Mouse (Mus musculus) lung, postnatal 0 days (tissue): ENCODE measurements around the gene Ints2. TPM values are rescaled to one million over a fixed set of nuclear protein-coding genes. Genes with fewer than 3 reads are reported as not detected.
"Not testable (repeated sequence)": the region's sequence is repeated elsewhere in the genome, so short reads cannot be mapped to it uniquely, and the experiment has no call there.

Source experiments
- ATAC-seq: fragments of 200-750 bp; cut with Nextera tagmentation; 2 replicates; pipeline ENCODE4 v1.8.0; 2017; ENCODE audit warnings: moderate library complexity
- DNase-seq: peaks from one replicate; pipeline ENCODE4 v3.0.0-alpha.2; 2016; ENCODE audit warnings: low spot score
- H3K27ac ChIP-seq: fragments of 300-500 bp; sonication (generic); 2 replicates; pipeline ENCODE4 v1.5.1; 2014; ENCODE audit warnings: antibody characterized with exemption, mild to moderate bottlenecking, low read length, mixed read lengths
- H3K27me3 ChIP-seq: fragments of 300-500 bp; sonication (generic); replicated peaks from 2 replicates; pipeline ENCODE4 v1.6.1; 2014; ENCODE audit warnings: low read length, mixed read lengths; ENCODE audit not compliant: insufficient read depth
- H3K36me3 ChIP-seq: fragments of 300-500 bp; sonication (generic); 2 replicates; pipeline ENCODE4 v1.6.1; 2014; ENCODE audit warnings: low read length, mixed read lengths; ENCODE audit not compliant: insufficient read depth
- H3K4me1 ChIP-seq: fragments of 300-500 bp; sonication (generic); 2 replicates; pipeline ENCODE4 v1.6.1; 2014; ENCODE audit warnings: antibody characterized with exemption, low read depth, low read length, mixed read lengths; ENCODE audit not compliant: insufficient read depth
- H3K4me2 ChIP-seq: fragments of 300-500 bp; sonication (generic); replicated peaks from 2 replicates; pipeline ENCODE4 v1.6.1; 2014; ENCODE audit warnings: low read depth, mild to moderate bottlenecking, low read length, moderate library complexity, mixed read lengths
- H3K4me3 ChIP-seq: fragments of 300-500 bp; sonication (generic); 2 replicates; pipeline ENCODE4 v1.5.1; 2014; ENCODE audit warnings: low read depth, low read length
- H3K9ac ChIP-seq: fragments of 300-500 bp; sonication (generic); replicated peaks from 2 replicates; pipeline ENCODE4 v1.6.1; 2014; ENCODE audit warnings: low read depth, mild to moderate bottlenecking
- H3K9me3 ChIP-seq: fragments of 300-500 bp; sonication (generic); 2 replicates; pipeline ENCODE4 v1.6.1; 2016; ENCODE audit warnings: low read length, mixed read lengths
- CTCF ChIP-seq: IDR thresholded peaks from 2 replicates; pipeline ENCODE4 v1.5.1; 2016; ENCODE audit warnings: antibody characterized with exemption, mild to moderate bottlenecking
- EP300 ChIP-seq: IDR thresholded peaks from 2 replicates; pipeline ENCODE4 v1.6.1; 2016; ENCODE audit warnings: antibody characterized with exemption, mild to moderate bottlenecking, control low read depth
- WGBS: fragments of 180-500 bp; shearing (Covaris S2); extraction: QIAGEN DNeasy Blood & Tissue Kit; methylation state at CpG from one replicate; pipeline ENCODE4 v1.1.7; 2014; 5-methylcytosine and 5-hydroxymethylcytosine counted together
- polyA plus RNA-seq: library from polyadenylated mRNA; unstranded; fragments of >200 nt; fragmentation: Nextera tagmentation; extraction: Ambion mirVana; gene quantifications from 2 replicates; pipeline ENCODE4 v1.2.1, GENCODE M21; 2015

The Ints2 gene
- 5.1 and 5.9 TPM in 2 replicates for polyA plus RNA-seq

DNA sequence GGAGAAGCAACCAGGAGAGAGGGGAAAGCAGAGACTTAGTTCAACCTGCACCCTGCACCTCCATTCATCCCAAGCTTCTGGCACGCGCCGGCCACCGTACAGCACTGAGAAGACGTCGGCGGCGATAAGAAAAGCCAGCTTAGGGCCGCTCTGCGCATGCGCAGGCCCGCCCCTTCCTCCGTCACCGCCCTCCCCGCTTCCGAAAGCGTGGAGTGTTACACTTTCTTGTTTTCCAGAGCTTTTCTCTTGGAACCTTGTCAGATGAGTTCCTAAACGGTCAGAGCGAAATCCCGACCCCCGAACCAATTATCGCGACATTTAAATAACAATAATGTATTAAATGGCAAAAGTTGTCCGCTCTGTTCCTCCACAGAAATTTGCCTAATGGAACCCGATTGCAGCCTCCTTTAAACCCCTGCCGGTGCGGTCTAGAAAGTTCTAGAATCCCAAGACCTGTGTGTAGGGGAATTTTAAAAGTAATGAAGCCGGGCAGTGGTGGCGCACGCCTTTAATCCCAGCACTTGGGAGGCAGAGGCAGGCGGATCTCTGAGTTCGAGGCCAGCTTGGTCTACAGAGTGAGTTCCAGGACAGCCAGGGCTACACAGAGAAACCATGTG, at the start of gene Ints2:
Ints2 (minus strand) TSS at position 116 of the 617 bp plus-strand sequence.
- Histone ChIP-seq H3K9me3 (no peaks in the 10 kb centered on the region), H3K4me2 (peak within 1 kb of the TSS; percentile 80), H3K4me1 (no peaks in the 10 kb centered on the region), H3K36me3 (no peaks in the 10 kb centered on the region), H3K9ac (peak within 1 kb of the TSS; percentile 69), H3K27ac (peak within 1 kb of the TSS; percentile 54), H3K27me3 (no peaks in the 10 kb centered on the region), H3K4me3 (peak within 1 kb of the TSS; percentile 57)
- ATAC-seq (peak; percentile 96), DNase-seq (peak; percentile 98)
- TF ChIP-seq EP300 = peak; percentile 27; the same call in 1 of the 2 replicates
- no peak for TF ChIP-seq CTCF
- 7% methylated on average over 32 of the region's 32 CpGs for WGBS

DNA sequence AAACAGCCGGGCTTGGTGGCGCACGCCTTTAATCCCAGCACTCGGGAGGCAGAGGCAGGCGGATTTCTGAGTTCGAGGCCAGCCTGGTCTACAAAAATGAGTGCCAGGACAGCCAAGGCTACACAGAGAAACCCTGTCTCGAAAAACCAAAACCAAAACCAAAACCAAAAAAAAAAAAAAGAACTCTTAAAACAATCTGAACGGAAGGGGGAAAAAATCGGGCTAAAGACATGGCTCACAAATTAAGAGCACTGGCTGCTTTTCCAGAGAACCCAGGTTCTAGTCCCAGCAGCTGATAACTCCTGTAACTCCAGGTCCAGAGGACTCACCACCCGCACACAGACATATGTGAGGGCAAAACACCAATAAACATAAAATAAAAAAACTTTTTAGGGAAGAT, 34.8 kb upstream of the Ints2 start:
- H3K36me3 ChIP-seq, H3K4me3 ChIP-seq, H3K9ac ChIP-seq, ATAC-seq, H3K27ac ChIP-seq, H3K9me3 ChIP-seq, H3K27me3 ChIP-seq, DNase-seq, H3K4me1 ChIP-seq, H3K4me2 ChIP-seq: not testable (repeated sequence)
- 92% methylated on average over 10 of the region's 10 CpGs for WGBS

DNA sequence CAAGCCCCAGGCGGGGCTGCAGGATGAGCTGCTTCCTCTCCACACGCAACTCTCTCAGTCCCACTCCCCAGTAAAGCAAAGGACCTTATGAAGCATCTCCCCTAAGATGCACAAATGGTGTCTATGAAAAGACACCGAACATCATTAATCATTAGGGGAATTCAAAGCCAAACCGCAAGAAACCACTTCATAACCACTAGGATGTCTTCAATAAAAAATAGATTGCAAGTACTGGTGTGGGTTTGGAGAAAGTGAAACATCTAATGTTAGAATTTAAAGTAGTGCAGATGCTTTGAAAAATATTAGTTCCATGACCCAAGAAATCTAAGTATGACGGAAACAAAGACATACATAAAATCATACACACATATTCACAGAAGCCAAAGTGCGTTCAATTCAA, 34.3 kb upstream of the Ints2 start:
- Histone ChIP-seq H3K4me3 (no peak overlapping the region), H3K27me3 (no peaks in the 10 kb centered on the region), H3K4me1 (no peaks in the 10 kb centered on the region), H3K9ac (no peak overlapping the region), H3K27ac (no peak overlapping the region), H3K9me3 (no peaks in the 10 kb centered on the region), H3K36me3 (peaks cover 5% of the 10 kb centered on the region), H3K4me2 (no peak overlapping the region)
- DNase-seq (no peak), ATAC-seq (no peak)
- TF ChIP-seq CTCF (no peak), EP300 (no peak)
- WGBS = 94% methylated on average over 6 of the region's 6 CpGs

DNA sequence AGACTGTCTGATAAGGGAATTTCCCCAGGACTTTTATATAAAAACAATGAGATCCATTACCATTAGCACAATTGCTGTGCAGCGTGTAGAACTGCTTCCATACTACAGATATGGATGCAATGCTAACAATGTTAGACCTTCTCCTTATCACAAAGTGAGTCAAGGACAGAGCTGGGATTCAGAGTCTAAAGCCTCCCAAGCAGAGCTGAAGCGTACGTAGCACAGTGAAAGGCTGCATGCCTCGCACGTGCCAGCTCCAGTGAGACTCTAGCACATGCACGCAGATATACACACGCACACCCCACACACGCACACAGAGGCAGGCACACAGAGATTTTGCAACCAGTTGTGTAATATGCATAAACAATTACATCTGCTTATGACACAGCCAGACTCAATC, 28.4 kb upstream of the Ints2 start:
- H3K4me3 ChIP-seq = no peak overlapping the region
- WGBS = 81% methylated on average over 8 of the region's 8 CpGs
- no peaks in the 10 kb centered on the region for H3K27me3 ChIP-seq
- H3K9me3 ChIP-seq = no peaks in the 10 kb centered on the region
- no peak overlapping the region for H3K27ac ChIP-seq
- no peak for TF ChIP-seq EP300
- TF ChIP-seq CTCF = no peak
- peaks cover 32% of the 10 kb centered on the region for H3K36me3 ChIP-seq
- no peak overlapping the region for H3K4me2 ChIP-seq
- H3K4me1 ChIP-seq = no peaks in the 10 kb centered on the region
- ATAC-seq = no peak
- DNase-seq = peak; percentile 13
- no peak overlapping the region for H3K9ac ChIP-seq

DNA sequence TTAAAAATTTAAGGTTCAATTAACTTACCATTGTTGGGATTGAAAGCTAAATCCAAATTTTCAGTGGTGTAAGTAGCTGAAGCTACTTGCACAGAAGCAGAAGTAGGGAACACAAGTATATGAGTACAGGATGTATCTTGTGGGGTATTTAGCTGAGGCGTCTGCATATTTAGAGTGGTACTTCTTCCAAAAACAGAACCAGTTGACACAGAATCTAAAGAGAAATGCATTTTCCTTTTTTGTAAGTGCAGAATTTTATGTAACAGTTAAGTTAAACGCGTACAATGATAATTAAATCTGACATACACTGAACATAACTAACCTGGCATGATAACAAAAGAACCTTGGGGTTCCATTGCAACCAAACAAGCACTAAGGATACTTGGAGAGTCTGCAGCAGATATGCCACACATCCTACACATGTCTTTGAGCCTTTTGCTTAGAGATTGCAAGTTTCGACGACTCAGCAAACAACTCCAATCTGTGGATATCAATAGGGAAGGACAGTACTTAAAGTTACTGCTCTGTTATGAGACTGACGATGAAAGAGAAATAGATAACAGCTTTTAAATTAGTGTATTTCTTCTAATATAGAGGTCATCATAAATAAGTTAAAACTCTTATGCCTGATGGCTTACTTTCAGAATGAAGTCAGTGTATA, 21.2 kb upstream of the Ints2 start:
- Histone ChIP-seq H3K4me2 (no peak overlapping the region), H3K4me1 (no peaks in the 10 kb centered on the region), H3K27ac (no peak overlapping the region), H3K27me3 (no peaks in the 10 kb centered on the region), H3K4me3 (no peak overlapping the region), H3K36me3 (peaks cover 35% of the 10 kb centered on the region), H3K9ac (no peak overlapping the region), H3K9me3 (no peaks in the 10 kb centered on the region)
- TF ChIP-seq EP300 (no peak), CTCF (no peak)
- ATAC-seq (no peak), DNase-seq (no peak)
- 94% methylated on average over 6 of the region's 6 CpGs for whole genome bisulfite sequencing

DNA sequence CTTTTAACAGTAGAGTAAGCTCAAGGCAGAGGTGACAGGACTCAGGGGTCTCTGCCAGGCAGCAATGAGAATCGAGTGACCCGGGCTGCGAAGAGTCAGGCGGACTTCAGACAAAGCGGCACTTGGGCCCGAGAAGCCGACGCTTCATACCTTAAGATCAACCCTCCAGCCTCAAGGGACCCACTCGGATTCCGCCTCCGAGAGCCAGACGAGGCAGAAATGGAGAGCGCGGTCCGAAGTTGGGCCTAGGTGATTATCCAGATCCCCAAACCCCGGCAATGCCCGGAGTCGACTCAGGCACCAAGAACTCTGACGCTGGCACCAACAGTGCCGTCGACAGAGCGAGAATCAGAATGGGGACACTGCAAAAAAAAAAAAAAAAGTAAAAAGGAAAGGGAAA, 321 bp downstream of the Ints2 start:
- Histone ChIP-seq H3K27ac (peak overlapping the region; percentile 38; the same call in 1 of the 2 replicates), H3K27me3 (no peaks in the 10 kb centered on the region), H3K4me2 (peak overlapping the region; percentile 80), H3K4me1 (no peaks in the 10 kb centered on the region), H3K4me3 (peak overlapping the region; percentile 57), H3K9ac (peak overlapping the region; percentile 69), H3K9me3 (no peaks in the 10 kb centered on the region), H3K36me3 (no peaks in the 10 kb centered on the region)
- ATAC-seq (peak; percentile 36), DNase-seq (peak; percentile 15)
- WGBS = under 1% methylated on average over 22 of the region's 22 CpGs
- no peak for TF ChIP-seq CTCF
- TF ChIP-seq EP300 = no peak
